8 mouse cellular contexts compared by ENCODE assay signal in genomic region chr19:4756921-4757320, GRCm38 (mm10). TPM values are rescaled to one million over a fixed set of nuclear protein-coding genes. Genes with fewer than 3 reads are reported as not detected.
A peak's percentile ranks its signal among the peaks of the same experiment; 100 is the strongest.
DNase-seq lines count a peak whose midpoint lies in the region; ATAC-seq and TF ChIP-seq lines count a peak whose summit lies in the region.

No protein-coding gene starts in this region.

- peaks cover 18% of the 10 kb centered on the region for H3K79me3 ChIP-seq in C2C12 (ENCODE audit: low read depth)

- no peaks in the 10 kb centered on the region for H3K27me3 ChIP-seq in C2C12 (ENCODE audit: control insufficient read depth, insufficient read depth, insufficient read length)
- no peaks in the 10 kb centered on the region for H3K27me3 ChIP-seq in forebrain, embryonic 14.5 days (replicated peaks; ENCODE audit: control insufficient read depth, insufficient read depth, low read length)
- H3K27me3 ChIP-seq in liver, embryonic 16.5 days (ENCODE audit: control insufficient read depth, insufficient read depth, low read depth, low read length) = no peaks in the 10 kb centered on the region

- peaks cover 29% of the 10 kb centered on the region for H3K36me3 ChIP-seq in C2C12 (ENCODE audit: control insufficient read depth, insufficient read depth)
- H3K36me3 ChIP-seq in forebrain, embryonic 14.5 days (ENCODE audit: control insufficient read depth, insufficient read depth, low read length) = peaks cover 40% of the 10 kb centered on the region
- peaks cover 4% of the 10 kb centered on the region for H3K36me3 ChIP-seq in liver, embryonic 16.5 days (ENCODE audit: control insufficient read depth, insufficient read depth)

- peak overlapping the region; percentile 97 for H3K27ac ChIP-seq in gastrocnemius, adult 2 months
- peak overlapping the region; percentile 98 for H3K27ac ChIP-seq in forebrain, embryonic 14.5 days (ENCODE audit: low read depth, low read length)
- H3K27ac ChIP-seq in liver, embryonic 16.5 days (ENCODE audit: low read length) = peak overlapping the region; percentile 89

- H3ac ChIP-seq in C2C12 (ENCODE audit: control insufficient read depth, insufficient read length, low read depth) = peak overlapping the region; percentile 95

- intact Hi-C loops in gastrocnemius, adult 2 months (cut with DNase I) = loop anchor here (5.0 to 10.0 kb wide), 4 partner anchors 35 to 208 kb away; partner anchors contain the start of genes Bbs1, Gm21992, Mrpl11 and Rbm14

- no peak for ATAC-seq in forebrain, embryonic 14.5 days
- no peak for ATAC-seq in liver, embryonic 16.5 days (ENCODE audit: low read depth)
- no peak for ATAC-seq in CD4-positive, CD25-positive, alpha-beta regulatory T cell, adult 4 months

- peaks cover 29% of the 10 kb centered on the region for H3K4me1 ChIP-seq in forebrain, embryonic 14.5 days (ENCODE audit: control insufficient read depth, insufficient read depth, low read length)
- H3K4me1 ChIP-seq in liver, embryonic 16.5 days (ENCODE audit: control insufficient read depth, low read depth, low read length) = peaks cover 19% of the 10 kb centered on the region

- H3K4me3 ChIP-seq in gastrocnemius, adult 2 months = peak overlapping the region; percentile 87
- H3K4me3 ChIP-seq in C2C12 (ENCODE audit: insufficient read depth, poor library complexity, severe bottlenecking) = peak overlapping the region; percentile 52
- peak overlapping the region; percentile 65 for H3K4me3 ChIP-seq in forebrain, embryonic 14.5 days (ENCODE audit: low read depth, low read length)
- H3K4me3 ChIP-seq in liver, embryonic 16.5 days (ENCODE audit: low read depth, low read length) = peak overlapping the region; percentile 78

- H3K79me2 ChIP-seq in C2C12 (ENCODE audit: control insufficient read depth, insufficient read depth) = peaks cover 45% of the 10 kb centered on the region

- TF ChIP-seq CTCF in gastrocnemius, adult 2 months (IDR thresholded peaks at IDR 0.05) = no peak
- TF ChIP-seq CTCF in C2C12 (IDR thresholded peaks at IDR 0.05; ENCODE audit: control insufficient read depth, insufficient read depth, insufficient read length) = no peak

- peak overlapping the region; percentile 54 for H3K4me2 ChIP-seq in forebrain, embryonic 14.5 days (ENCODE audit: low read length)
- peak overlapping the region; percentile 91 for H3K4me2 ChIP-seq in liver, embryonic 16.5 days (ENCODE audit: low read depth, low read length)

- DNase-seq in gastrocnemius, adult 2 months = no peak
- DNase-seq in gastrocnemius, adult 18-20 months (ENCODE audit: low spot score) = no peak
- no peak for DNase-seq in forebrain, embryonic 14.5 days (ENCODE audit: low spot score)
- DNase-seq in layer of hippocampus, postnatal 36 days = no peak
- no peak for DNase-seq in adrenal gland, postnatal 4 days (ENCODE audit: low spot score in 2 of 2)

- H3K9me3 ChIP-seq in forebrain, embryonic 14.5 days (replicated peaks; ENCODE audit: control insufficient read depth, low read length) = no peaks in the 10 kb centered on the region
- H3K9me3 ChIP-seq in liver, embryonic 16.5 days (replicated peaks; ENCODE audit: control insufficient read depth, low read length) = no peaks in the 10 kb centered on the region

- WGBS in forebrain, embryonic 14.5 days = 1% methylated on average over 9 of the region's 9 CpGs
- WGBS in liver, embryonic 16.5 days (ENCODE audit: insufficient replicate concordance) = 9% methylated on average over 9 of the region's 9 CpGs

- H3K9ac ChIP-seq in forebrain, embryonic 14.5 days (ENCODE audit: low read length) = peak overlapping the region; percentile 88
- peak overlapping the region; percentile 77 for H3K9ac ChIP-seq in liver, embryonic 16.5 days (ENCODE audit: low read depth, low read length)

TF ChIP-seq in C2C12, 6 proteins besides CTCF, POLR2A, EP300 and RAD21:
- no peak for TF ChIP-seq USF1 (IDR thresholded peaks at IDR 0.05; ENCODE audit: low read depth)
- TF ChIP-seq CEBPB (IDR thresholded peaks at IDR 0.05; ENCODE audit: low read depth) = no peak
- TF ChIP-seq MYOD1 (IDR thresholded peaks at IDR 0.05; ENCODE audit: control insufficient read depth, insufficient read length, low read depth) = no peak
- TF ChIP-seq MYOG (IDR thresholded peaks at IDR 0.05; ENCODE audit: control insufficient read depth, extremely low read depth, insufficient read length) = no peak
- no peak for TF ChIP-seq MAX (IDR thresholded peaks at IDR 0.05)
- no peak for TF ChIP-seq FOSL1 (IDR thresholded peaks at IDR 0.05; ENCODE audit: insufficient read depth, low read length, poor library complexity, severe bottlenecking)
TF ChIP-seq in C2C12: peak in this region for 0.

RNA-seq across cellular contexts. Expression of gene Rbm4b, which starts 0.6 kb away (rescaled TPM):
- 1 to 10 TPM; 2.1 to 2.7 TPM for total RNA-seq in gastrocnemius, adult 2 months (2021)
- 1 to 10 TPM; 2.3 to 2.7 TPM for total RNA-seq in gastrocnemius, adult 18-20 months (2021)
- polyA plus RNA-seq in C2C12 (2012; fragmentation: generic; extraction: Trizol) = 8.8 TPM
- 185 and 194 TPM in 2 replicates for polyA plus RNA-seq in forebrain, embryonic 14.5 days (2014; fragmentation: Nextera tagmentation; extraction: Ambion mirVana)
- polyA plus RNA-seq in liver, embryonic 16.5 days (2015; fragmentation: Nextera tagmentation; extraction: Ambion mirVana) = 17.6 and 18.3 TPM in 2 replicates
- polyA plus RNA-seq in CD4-positive, CD25-positive, alpha-beta regulatory T cell, adult 4 months (2017; shearing (Covaris generic)) = 100 to 1,000 TPM; 105 to 151 TPM
- 10 to 100 TPM; 17.4 to 20.2 TPM for total RNA-seq in layer of hippocampus, postnatal 36 days (2021)
- total RNA-seq in adrenal gland, postnatal 4 days (2021) = 10 to 100 TPM; 15.7 to 15.9 TPM

RNA-seq across cellular contexts. Expression of gene Rbm4, which starts 36.8 kb away (rescaled TPM):
- total RNA-seq in gastrocnemius, adult 2 months (2021) = 10 to 100 TPM; 32.1 to 35.5 TPM
- 10 to 100 TPM; 31.4 to 34.8 TPM for total RNA-seq in gastrocnemius, adult 18-20 months (2021)
- polyA plus RNA-seq in C2C12 (2012; fragmentation: generic; extraction: Trizol) = 43.8 TPM
- 132 and 140 TPM in 2 replicates for polyA plus RNA-seq in forebrain, embryonic 14.5 days (2014; fragmentation: Nextera tagmentation; extraction: Ambion mirVana)
- 28.3 and 29.2 TPM in 2 replicates for polyA plus RNA-seq in liver, embryonic 16.5 days (2015; fragmentation: Nextera tagmentation; extraction: Ambion mirVana)
- polyA plus RNA-seq in CD4-positive, CD25-positive, alpha-beta regulatory T cell, adult 4 months (2017; shearing (Covaris generic)) = 10 to 100 TPM; 27.9 to 49.0 TPM
- 10 to 100 TPM; 88.2 to 89.6 TPM for total RNA-seq in layer of hippocampus, postnatal 36 days (2021)
- total RNA-seq in adrenal gland, postnatal 4 days (2021) = 10 to 100 TPM; 65.4 to 65.7 TPM

RNA-seq across cellular contexts. Expression of gene Sptbn2, which starts 46.0 kb away (rescaled TPM):
- total RNA-seq in gastrocnemius, adult 2 months (2021) = under 1 TPM in 1 of 2 experiments, not detected in 1; 0.03 TPM
- total RNA-seq in gastrocnemius, adult 18-20 months (2021) = under 1 TPM; 0.02 to 0.07 TPM
- 0.15 TPM for polyA plus RNA-seq in C2C12 (2012; fragmentation: generic; extraction: Trizol)
- polyA plus RNA-seq in forebrain, embryonic 14.5 days (2014; fragmentation: Nextera tagmentation; extraction: Ambion mirVana) = 25.0 and 31.9 TPM in 2 replicates
- 0.07 and 0.12 TPM in 2 replicates for polyA plus RNA-seq in liver, embryonic 16.5 days (2015; fragmentation: Nextera tagmentation; extraction: Ambion mirVana)
- under 1 TPM; 0.13 to 0.18 TPM for polyA plus RNA-seq in CD4-positive, CD25-positive, alpha-beta regulatory T cell, adult 4 months (2017; shearing (Covaris generic))
- 100 to 1,000 TPM; 575 to 585 TPM for total RNA-seq in layer of hippocampus, postnatal 36 days (2021)
- total RNA-seq in adrenal gland, postnatal 4 days (2021) = 1 to 10 TPM; 4.7 to 5.3 TPM

RNA-seq across cellular contexts. Expression of gene Gm21992, which starts 54.5 kb away (rescaled TPM):
- 10 to 100 TPM; 11.3 to 14.0 TPM for total RNA-seq in gastrocnemius, adult 2 months (2021)
- 10 to 100 TPM in 1 of 2 experiments, 1 to 10 TPM in 1; 6.8 to 12.7 TPM for total RNA-seq in gastrocnemius, adult 18-20 months (2021)
- 14.3 TPM for polyA plus RNA-seq in C2C12 (2012; fragmentation: generic; extraction: Trizol)
- polyA plus RNA-seq in forebrain, embryonic 14.5 days (2014; fragmentation: Nextera tagmentation; extraction: Ambion mirVana) = 9.4 TPM in 2 replicates
- 11.7 and 13.7 TPM in 2 replicates for polyA plus RNA-seq in liver, embryonic 16.5 days (2015; fragmentation: Nextera tagmentation; extraction: Ambion mirVana)
- 10 to 100 TPM; 29.3 to 43.9 TPM for polyA plus RNA-seq in CD4-positive, CD25-positive, alpha-beta regulatory T cell, adult 4 months (2017; shearing (Covaris generic))
- 10 to 100 TPM; 17.3 to 19.8 TPM for total RNA-seq in layer of hippocampus, postnatal 36 days (2021)
- 10 to 100 TPM; 15.1 to 27.1 TPM for total RNA-seq in adrenal gland, postnatal 4 days (2021)

RNA-seq across cellular contexts. Expression of gene Rbm14, which starts 54.5 kb away (rescaled TPM):
- total RNA-seq in gastrocnemius, adult 2 months (2021) = 10 to 100 TPM; 10.4 to 13.6 TPM
- total RNA-seq in gastrocnemius, adult 18-20 months (2021) = 10 to 100 TPM in 1 of 2 experiments, 1 to 10 TPM in 1; 8.0 to 10.5 TPM
- polyA plus RNA-seq in C2C12 (2012; fragmentation: generic; extraction: Trizol) = 95.2 TPM
- 69.1 and 79.5 TPM in 2 replicates for polyA plus RNA-seq in forebrain, embryonic 14.5 days (2014; fragmentation: Nextera tagmentation; extraction: Ambion mirVana)
- 39.1 and 41.2 TPM in 2 replicates for polyA plus RNA-seq in liver, embryonic 16.5 days (2015; fragmentation: Nextera tagmentation; extraction: Ambion mirVana)
- polyA plus RNA-seq in CD4-positive, CD25-positive, alpha-beta regulatory T cell, adult 4 months (2017; shearing (Covaris generic)) = 10 to 100 TPM; 22.1 to 53.5 TPM
- total RNA-seq in layer of hippocampus, postnatal 36 days (2021) = 10 to 100 TPM; 56.3 to 62.7 TPM
- total RNA-seq in adrenal gland, postnatal 4 days (2021) = 10 to 100 TPM; 55.8 to 57.7 TPM

Comparison
In these comparisons a context has a peak if more than half of its experiments do, and no peak if none do; other contexts are left out.
1. RNA of gene Rbm4b, which starts 0.6 kb away (total RNA-seq): 17.4 to 20.2 TPM in layer of hippocampus, postnatal 36 days and 15.7 to 15.9 TPM in adrenal gland, postnatal 4 days; 2.3 to 2.7 TPM in gastrocnemius, adult 18-20 months and 2.1 to 2.7 TPM in gastrocnemius, adult 2 months; every median in the first group is over 4 times any median in the second.
2. RNA of gene Sptbn2, which starts 46.0 kb away (total RNA-seq): 575 to 585 TPM in layer of hippocampus, postnatal 36 days; 4.7 to 5.3 TPM in adrenal gland, postnatal 4 days, 0.02 to 0.07 TPM in gastrocnemius, adult 18-20 months and 0.03 TPM in gastrocnemius, adult 2 months; every median in the first group is over 10 times any median in the second.
3. Peak in every context shown above with its lines, with median percentiles within 50 percentile points of each other: H3K27ac ChIP-seq and H3K4me3 ChIP-seq.